Mouse (Mus musculus): Measurements from ENCODE around the gene Pigp.

The Pigp gene

GRCm38 (mm10) chr16:94371301-94371931 is at the start of gene Pigp:
Gene Pigp (minus strand): TSS chr16:94371842.
- under 1% methylated on average over 39 of the region's 43 CpGs for WGBS

DNA sequence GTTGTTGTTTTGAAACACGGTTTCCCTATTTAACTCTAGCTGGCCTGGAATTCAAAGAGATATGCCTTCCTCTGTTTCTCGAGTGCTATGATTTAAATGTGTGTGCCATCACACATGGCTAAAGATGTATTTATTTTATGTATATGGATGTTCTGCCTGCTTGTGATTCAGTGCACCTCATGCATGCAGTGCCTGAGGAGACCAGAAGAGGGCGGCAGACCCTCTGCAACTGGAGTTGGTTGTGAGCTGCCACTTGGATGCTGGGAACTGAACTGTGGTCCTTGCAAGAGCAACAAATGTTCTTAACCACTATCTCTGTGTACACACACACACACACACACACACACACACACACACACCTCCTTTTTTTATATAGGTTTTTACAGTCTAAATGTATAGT is 48.9 kb upstream of the Pigp start:
- 95% methylated on average over 3 of the region's 3 CpGs for WGBS

DNA sequence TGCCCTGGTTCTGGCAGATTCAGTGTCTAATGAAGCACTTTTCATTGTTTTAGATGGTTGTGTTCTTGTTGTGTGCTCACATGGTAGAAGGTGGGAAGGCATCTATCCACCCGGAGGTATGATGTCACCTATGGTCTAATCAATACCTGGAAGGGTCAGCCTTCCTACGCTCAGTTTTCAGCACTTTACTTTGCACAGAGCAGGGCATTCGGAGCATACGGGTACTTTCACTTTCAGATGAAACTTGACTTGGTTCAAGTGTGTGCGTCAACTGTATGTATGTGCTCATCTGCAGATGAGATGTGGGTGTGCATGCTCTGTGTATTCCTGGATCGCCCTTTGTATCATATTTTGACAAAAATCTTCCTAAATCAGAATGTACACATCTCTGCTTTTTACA is 42.5 kb upstream of the Pigp start:
- WGBS = 67% methylated on average over 6 of the region's 6 CpGs

GRCm38 (mm10) chr16:94412760-94413159 is 41.1 kb upstream of the Pigp start:
- WGBS = 85% methylated on average over 4 of the region's 4 CpGs

DNA sequence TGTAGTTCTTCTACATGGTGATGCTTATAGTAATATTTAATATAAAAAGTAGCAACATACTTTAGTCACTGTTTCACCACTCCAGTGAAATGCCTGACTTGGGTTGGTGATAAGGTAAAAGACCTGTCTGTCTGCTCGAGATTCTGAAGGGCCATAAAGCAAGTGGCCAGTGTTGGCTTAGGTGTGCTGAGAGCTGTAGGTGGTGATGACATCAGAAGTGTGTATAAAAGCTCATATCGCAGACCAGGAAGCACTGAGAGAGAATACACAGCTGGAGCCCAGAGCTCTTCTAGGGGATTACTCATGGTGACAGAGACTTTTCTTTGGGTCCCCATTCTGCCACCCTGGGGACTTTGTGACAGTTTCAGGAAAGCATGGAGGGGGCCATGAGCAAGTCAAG is 40.6 kb upstream of the Pigp start:
- 70% methylated on average over 2 of the region's 2 CpGs for WGBS

DNA sequence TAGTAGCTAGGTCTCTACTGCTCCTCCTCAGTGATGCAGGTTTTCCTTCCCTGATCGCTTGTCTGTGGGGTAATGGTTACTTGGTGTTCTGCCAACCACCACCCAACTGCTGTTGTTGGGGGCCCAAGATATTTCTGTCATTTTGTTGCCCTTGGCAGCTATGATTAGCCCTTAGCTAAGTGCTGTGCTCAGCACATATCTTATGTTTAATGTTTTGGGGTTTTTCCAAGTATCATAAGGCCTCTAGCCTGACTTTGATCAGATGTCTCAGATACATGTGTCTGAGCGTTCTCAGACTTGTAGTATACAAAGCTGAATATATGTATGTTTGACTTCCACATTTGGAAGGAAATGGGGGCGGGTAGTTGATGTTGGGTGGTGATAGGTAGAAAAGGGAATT is 39.6 kb upstream of the Pigp start:
- WGBS = 46% methylated on average over 3 of the region's 3 CpGs

DNA sequence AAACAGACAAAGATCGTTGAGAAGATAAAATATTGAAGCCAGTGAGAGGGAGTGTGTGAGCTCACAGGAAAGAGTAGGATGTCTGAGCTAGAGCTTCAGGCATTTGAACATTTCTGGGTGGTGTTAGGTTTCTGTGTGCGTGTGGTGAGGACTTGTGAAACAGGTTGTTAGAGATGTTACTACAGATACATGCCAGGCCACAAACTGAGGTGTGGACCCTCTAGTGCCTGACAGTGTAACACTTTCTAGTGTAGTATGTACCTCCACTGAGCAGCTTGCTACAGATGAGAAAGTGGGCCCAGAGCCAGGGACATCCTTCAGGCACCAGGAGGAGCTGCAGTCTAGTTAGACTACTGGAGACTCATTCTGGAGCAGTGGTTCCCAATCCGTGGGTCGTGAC is 30.5 kb upstream of the Pigp start:
- WGBS = 56% methylated on average over 4 of the region's 4 CpGs

GRCm38 (mm10) chr16:94401636-94402035 is 30.0 kb upstream of the Pigp start:
- 31% methylated on average over 2 of the region's 2 CpGs for WGBS

GRCm38 (mm10) chr16:94399141-94399540 is 27.5 kb upstream of the Pigp start:
- WGBS = 73% methylated on average over 2 of the region's 2 CpGs

- 79% methylated on average over 7 of the region's 7 CpGs for WGBS
These were observed 25.0 kb upstream of the Pigp start for GRCm38 (mm10) chr16:94396641-94397040.

GRCm38 (mm10) chr16:94395051-94395450 is 23.4 kb upstream of the Pigp start:
- 35% methylated on average over 3 of the region's 3 CpGs for WGBS

DNA sequence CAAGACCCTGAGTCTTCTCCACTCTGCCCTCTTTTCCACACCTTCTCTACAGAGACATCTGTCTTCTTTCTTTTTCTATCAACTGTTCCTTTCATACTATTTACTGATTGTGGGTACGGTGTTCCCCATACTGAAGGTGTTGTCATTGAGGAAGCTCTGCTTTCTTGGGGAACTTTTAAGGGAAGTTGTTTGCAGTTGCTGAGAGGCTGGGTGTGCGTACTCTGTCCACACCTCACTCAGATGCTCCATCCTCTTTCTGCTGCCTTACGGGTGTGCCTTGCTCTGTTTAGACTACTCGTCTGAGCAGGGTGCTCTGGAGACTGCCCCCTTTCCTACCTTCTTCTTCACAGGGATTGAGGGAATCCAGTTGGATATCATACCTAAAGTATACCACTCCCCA is 20.7 kb upstream of the Pigp start:
- 42% methylated on average over 4 of the region's 4 CpGs for WGBS

DNA sequence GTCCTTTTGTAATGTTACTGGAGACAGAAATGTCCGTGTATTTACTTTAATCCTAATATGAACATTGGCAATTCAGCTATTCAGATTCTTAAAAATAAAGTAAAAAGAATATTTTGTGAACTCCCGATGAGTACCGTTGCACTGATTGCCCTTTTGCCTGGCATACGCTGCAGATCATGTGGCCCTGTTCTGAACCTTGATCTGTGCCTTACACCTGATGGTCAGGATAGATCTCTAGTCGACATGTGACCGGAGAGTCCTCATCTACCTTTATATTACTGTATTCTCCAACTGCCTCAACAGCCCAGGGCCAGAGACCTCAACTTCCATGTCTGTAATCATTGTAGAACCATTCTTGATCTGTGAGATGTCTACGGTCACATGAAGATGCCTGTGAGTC is 16.0 kb upstream of the Pigp start:
- 81% methylated on average over 7 of the region's 7 CpGs for WGBS

DNA sequence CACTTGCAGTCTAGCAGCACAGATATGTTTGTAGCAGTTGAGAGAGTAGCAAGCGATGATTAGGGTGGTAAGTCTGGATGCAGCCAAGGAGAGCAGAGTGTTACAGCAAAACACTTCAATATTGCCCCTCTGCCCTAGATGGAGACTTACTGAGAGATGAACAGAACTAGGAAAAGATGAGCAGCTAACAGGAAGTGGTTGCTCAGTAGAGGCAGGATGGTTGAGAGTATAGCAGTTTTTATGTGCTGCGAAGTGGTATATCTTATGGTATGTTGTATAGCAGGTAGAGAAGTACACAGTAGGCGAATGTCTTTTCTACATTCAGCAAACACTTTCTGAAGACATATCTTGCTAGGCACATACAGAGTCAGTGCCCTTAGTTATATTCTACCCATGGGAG is 11.6 kb upstream of the Pigp start:
- 79% methylated on average over 3 of the region's 3 CpGs for WGBS

- WGBS = 53% methylated on average over 1 of the region's 1 CpGs
These were observed 7.7 kb upstream of the Pigp start for GRCm38 (mm10) chr16:94379386-94379785.

- WGBS = under 1% methylated on average over 43 of the region's 43 CpGs
These were observed 734 bp downstream of the Pigp start for GRCm38 (mm10) chr16:94370915-94371300.

GRCm38 (mm10) chr16:94370173-94370914 is 1.3 kb downstream of the Pigp start, which contains the start of gene Ttc3:
Gene Ttc3 (plus strand): TSS chr16:94370618.
- WGBS = under 1% methylated on average over 73 of the region's 79 CpGs

DNA sequence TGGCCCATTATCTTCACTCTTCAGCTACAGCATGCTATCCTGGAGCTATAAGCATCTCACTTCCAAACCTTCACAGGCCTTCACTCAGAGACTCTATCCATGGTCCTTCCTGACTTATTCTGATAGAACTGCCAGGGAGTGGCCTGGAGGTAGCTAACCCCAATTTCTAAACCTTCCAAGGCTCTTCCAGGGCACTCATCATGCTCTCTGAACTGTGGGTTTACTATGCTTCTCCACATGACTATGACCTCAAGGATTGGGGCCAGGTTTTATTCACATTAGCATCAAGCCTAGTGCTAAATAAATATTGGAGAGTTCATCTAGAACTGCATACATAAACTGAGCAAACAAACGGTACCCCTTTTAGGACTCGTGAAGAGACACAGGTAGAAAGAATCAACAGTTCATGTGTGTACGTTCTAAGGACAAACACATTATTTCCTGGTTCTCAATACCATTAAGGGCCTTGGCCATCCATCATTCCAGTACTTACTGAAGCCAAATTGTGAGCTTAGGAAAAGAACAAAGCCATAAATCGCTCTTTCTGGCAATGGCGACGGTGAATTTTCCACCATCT is 2.0 kb downstream of the Pigp start:
- WGBS = 1% methylated on average over 6 of the region's 6 CpGs

DNA sequence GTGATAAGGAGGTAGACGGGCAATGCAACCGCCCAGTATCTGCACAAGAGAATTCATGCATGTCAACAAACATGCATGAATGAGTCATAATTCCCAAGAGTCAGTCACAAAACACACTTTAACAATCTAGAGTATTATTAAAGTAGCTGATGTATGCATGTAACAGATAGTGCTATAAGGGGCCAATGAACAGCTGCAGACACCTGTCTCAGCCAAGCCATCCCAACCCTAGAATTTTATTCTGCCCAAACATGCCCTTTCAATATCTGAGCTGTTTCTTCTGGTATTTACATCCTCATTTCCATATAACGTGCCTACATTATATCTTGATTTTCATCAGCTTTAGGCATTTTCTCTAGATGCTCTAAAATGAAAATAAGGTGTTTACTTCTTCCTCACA is 6.2 kb downstream of the Pigp start:
- WGBS = 89% methylated on average over 3 of the region's 3 CpGs

DNA sequence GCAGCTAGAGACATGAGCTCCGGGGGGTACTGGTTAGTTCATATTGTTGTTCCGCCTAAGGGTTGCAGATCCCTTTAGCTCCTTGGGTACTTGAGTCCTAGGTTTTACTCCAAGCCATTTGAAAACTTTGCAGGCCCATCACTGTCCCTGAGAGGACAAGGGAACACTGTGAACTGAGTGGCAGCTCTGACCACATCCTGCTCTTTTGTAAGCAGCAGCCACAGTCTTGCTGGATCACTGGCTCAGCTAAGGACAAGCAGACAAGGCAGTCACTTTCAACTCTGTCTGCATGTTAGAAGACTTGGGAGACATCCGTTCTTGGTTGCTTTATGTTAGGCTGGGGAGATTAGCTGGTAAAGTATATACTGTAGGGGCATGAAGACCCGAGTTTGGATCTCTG is 7.8 kb downstream of the Pigp start:
- 84% methylated on average over 4 of the region's 4 CpGs for WGBS

- 34% methylated on average over 10 of the region's 10 CpGs for WGBS
These were observed 9.3 kb downstream of the Pigp start for GRCm38 (mm10) chr16:94362174-94362873.

- WGBS = 89% methylated on average over 13 of the region's 13 CpGs
These were observed 10.9 kb downstream of the Pigp start for GRCm38 (mm10) chr16:94360578-94361350.

Data from cerebral cortex, adult 2 months (tissue).